Mouse (Mus musculus): Measurements from ENCODE around the gene Abcg5. TPM values are rescaled to one million over a fixed set of nuclear protein-coding genes. Genes with fewer than 3 reads are reported as not detected.
A peak's percentile ranks its signal among the peaks of the same experiment; 100 is the strongest.

Abcg5 gene
- total RNA-seq, 2 experiments from 2014 or later = not detected

GRCm38 (mm10) chr17:84646477-84646876, 36.3 kb downstream of the Abcg5 start:
- DNase-seq (ENCODE audit: low spot score in 2 of 2) = no peak

DNA sequence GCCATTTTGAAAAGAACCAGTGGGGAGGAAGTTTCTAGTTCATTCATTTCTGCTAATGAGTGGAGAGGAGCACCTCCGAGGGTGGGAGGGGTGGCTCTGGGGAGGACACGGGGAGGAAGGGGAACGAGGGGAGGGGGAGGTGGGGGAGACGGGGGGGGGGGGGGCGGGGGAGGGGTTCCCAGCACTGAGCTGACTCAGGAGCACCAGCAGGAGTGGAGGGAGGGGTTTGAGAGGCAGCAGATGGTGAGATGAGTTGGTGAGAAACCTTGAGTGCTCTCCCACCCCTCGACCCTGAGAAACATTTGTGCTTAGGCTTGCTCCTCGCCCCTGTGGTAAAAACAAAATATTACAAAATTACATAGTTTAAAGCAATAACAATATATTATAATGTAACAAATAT, 36.9 kb downstream of the Abcg5 start:
- DNase-seq (ENCODE audit: low spot score in 2 of 2) = no peak

- DNase-seq (ENCODE audit: low spot score in 2 of 2) = no peak
Measured at GRCm38 (mm10) chr17:84645119-84645518, 37.7 kb downstream of the Abcg5 start.

DNA sequence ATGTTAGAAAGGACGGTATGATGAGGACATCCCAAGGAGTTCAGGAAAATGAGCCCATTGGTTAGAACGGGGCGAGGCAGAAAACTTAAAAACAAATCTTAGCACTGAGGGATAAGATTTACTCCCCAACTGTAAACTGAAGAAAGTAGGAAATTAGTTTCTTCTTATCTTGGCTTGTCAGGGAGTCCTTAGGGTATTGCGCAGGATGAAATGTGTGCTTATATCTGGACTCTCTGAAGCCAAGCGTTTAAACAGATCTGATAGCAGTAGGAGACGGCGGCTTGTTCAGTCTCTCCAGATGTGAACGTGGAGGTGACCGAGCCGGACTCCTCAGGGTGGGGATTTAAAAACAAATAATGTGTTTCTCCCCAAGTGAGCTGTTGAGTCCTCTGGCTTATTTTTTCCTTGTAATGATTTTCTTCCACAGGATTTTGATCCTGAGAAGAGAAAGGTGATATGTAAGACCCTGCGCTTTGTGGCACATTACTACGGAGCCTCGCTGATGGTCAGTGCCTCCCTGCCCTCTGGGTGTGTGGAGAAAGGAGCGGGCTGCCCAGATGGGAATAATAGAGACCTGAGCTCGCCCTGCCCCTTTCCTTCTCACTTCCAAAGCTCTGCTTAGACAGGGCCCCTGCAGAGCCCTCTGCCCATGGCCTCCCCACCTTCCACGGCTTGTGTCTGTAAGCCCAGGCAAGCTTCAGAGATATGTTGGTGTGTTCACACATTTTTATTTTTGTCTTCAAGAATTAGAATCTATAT, 38.3 kb downstream of the Abcg5 start:
- no peak for DNase-seq (ENCODE audit: low spot score in 2 of 2)

DNA sequence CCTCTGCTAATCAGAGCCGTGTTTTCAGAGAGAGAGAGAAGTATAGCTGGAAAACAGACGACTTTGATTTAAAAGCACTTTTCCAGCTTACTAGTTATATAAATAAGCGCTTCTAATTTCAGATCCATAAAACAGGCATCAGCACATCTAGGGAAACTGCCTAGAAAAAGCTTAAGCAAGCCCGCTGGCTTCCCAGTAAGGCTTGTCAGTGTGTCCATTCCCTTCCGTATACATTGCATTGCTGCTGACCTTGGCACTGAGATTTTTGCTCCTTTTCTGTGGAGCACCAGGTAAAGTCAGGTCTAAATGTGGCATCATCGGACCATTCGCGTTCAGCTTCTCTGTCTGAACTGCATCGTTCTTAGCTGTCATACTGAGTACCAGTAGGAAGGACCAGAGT, 40.5 kb downstream of the Abcg5 start:
- DNase-seq (ENCODE audit: low spot score in 2 of 2) = no peak

GRCm38 (mm10) chr17:84641893-84642292, 40.9 kb downstream of the Abcg5 start:
- DNase-seq (ENCODE audit: low spot score in 2 of 2) = peak; percentile 27 to 58

DNA sequence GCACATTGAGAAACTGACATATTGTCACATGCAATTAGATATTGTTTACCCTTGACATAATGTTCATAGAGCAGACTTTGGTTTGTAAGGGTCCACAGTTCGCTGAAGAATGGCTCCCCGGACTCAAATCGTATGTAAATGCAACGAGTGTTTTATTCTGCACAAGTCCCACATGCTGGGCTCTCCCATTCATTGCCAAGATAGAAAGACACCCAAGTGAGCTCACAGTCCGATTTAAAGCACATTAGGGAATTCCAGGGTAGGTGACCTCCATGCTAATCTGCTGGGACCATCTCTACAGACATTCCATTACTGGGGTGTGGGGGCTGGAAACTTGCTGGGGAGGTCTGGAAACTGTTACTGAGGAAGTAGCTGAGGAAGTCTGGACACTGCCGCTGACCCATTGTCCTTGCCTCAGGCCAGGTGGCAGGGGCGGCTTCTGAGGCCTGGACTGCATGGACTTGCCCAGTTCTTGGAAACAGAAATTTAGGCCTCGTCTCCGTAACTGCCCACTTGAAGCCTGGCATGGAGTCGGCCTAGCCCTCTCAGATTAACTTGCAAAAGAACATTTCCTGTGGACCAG, 42.9 kb downstream of the Abcg5 start:
- no peak for DNase-seq (ENCODE audit: low spot score in 2 of 2)

DNA sequence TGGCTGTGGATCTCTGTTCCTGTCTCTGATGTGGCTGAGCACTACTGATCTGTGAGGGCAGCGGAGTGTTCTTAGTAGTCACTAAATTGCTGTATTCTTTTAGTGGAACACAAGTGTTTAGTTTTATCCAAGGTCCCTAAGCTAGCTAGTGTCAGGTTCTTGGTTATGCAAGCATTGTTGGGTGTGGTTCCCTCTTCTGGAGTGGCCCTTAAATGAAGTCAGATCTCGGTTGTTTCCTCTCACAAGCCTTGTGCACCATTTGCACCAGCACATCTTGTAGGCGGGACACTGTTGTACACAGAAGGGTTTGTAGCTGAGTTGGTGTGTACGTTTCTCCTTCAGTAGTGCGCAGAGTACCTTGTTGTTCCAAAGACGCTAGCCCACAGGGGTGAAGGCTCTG, 44.8 kb downstream of the Abcg5 start:
- no peak for DNase-seq (ENCODE audit: low spot score in 2 of 2)

DNA sequence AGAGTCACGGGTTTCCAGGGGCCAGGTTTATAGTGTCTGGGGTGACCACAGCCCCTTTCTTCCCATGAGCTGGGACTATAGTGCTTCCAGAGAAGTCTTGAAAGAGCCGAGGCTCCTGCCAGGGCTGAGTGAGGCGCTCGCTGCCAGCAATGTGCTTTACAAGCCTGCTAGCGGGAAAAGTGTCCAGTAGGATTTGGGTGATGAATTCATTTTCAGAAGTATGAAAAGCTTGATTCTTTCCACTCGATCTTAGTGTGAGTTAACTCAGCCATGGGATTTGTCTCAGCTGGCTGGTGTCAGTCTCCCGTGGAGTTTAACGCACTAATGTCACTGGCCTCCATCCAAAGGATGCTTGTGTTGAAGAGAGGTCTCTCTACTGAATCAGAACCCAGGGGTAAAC, 46.5 kb downstream of the Abcg5 start:
- DNase-seq (ENCODE audit: low spot score in 2 of 2) = no peak

GRCm38 (mm10) chr17:84633443-84633842, 49.4 kb downstream of the Abcg5 start:
- no peak for DNase-seq (ENCODE audit: low spot score in 2 of 2)

- DNase-seq (ENCODE audit: low spot score in 2 of 2) = no peak
Measured at GRCm38 (mm10) chr17:84631836-84632235, 51.0 kb downstream of the Abcg5 start.

DNA sequence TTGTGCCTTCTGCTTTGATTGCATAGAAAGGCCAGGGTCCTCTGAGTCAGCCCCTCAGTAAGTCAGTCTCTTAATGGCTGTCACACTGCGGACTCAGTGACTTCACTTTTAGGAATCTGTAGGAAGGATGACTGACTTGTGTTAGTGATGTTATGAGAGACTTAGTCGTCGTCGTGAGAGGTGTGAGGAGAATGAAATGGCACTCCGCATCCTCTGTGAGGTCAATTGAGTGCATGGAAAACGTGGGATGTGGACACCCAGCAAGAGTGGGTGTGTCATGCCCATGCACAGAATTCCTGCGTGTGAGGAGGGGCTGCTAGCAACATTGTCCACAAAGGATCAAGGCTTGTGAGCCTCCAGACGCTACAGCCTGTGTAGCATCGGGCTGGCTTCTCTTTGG, 54.2 kb downstream of the Abcg5 start:
- DNase-seq (ENCODE audit: low spot score in 2 of 2) = peak in 1 of 2 experiments; percentile 11

GRCm38 (mm10) chr17:84627721-84628120, 55.1 kb downstream of the Abcg5 start:
- DNase-seq (ENCODE audit: low spot score in 2 of 2) = peak; percentile 18 to 25

- DNase-seq (ENCODE audit: low spot score in 2 of 2) = peak in 1 of 2 experiments; percentile 18
Measured at GRCm38 (mm10) chr17:84626857-84627305, 55.9 kb downstream of the Abcg5 start.

- DNase-seq (ENCODE audit: low spot score in 2 of 2) = peak; percentile 78
Measured at GRCm38 (mm10) chr17:84626276-84626856, 56.4 kb downstream of the Abcg5 start, which contains the start of gene Dync2li1. Gene Dync2li1, plus strand, starts transcription at chr17:84626496.

DNA sequence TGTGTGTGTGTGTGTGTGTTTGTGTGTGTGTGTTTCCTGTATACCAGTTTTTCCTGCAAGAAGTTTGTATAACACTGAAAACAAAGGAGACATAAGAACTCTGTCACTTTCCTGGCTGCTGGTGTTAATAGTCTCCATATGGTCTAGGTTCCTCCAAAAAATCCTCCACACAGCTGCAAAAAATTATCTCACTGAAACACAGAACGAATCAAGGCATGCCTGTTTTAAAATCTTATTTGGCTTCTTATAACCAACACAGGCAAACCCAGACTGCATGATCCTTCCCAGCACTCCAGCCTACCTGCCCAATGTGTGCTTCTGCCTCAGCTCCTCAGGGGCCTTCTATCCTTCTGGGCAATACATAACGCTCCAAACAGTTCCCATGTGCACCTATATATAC, 59.9 kb downstream of the Abcg5 start:
- DNase-seq (ENCODE audit: low spot score in 2 of 2) = no peak

DNA sequence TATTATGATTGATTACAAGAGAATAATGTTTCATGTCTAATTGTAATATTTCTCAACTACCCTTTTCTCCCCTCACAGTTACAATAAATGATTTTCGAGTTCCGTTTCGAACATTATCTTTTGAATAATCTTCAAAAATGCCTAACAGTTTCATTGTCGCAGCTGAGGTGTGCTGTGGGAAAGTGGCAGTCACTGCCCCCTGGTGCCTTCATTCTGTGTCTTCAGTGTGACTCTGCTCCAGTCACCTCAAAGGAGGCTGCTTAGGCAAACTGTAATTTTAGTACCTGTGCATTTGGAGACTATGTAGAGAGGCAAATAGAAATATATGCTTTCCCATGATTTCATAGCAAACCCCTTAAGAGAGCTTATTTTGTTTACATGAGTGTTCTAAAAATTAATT, 60.8 kb downstream of the Abcg5 start:
- no peak for DNase-seq (ENCODE audit: low spot score in 2 of 2)

- DNase-seq (ENCODE audit: low spot score in 2 of 2) = no peak
Measured at GRCm38 (mm10) chr17:84621209-84621608, 61.6 kb downstream of the Abcg5 start.

DNA sequence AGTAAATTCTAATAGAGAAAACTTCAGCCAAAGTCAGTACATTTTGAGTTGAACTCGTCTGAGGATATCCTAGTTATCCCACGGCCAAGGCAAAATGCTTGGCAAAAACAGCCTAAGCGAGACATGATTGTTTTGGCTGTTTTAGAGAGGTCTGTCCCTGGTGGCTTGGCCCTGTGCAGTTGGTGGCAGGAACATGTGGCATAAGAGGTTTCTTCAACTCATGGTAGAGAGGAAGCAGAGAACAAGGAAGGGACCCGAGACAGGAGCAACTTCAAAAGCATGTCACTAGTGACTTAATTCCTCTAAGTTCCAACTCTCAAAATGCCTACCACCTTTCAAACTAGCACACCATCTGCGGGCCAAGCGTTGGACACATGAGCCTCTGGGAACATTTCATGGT, 62.2 kb downstream of the Abcg5 start:
- no peak for DNase-seq (ENCODE audit: low spot score in 2 of 2)

GRCm38 (mm10) chr17:84620076-84620475, 62.7 kb downstream of the Abcg5 start:
- DNase-seq (ENCODE audit: low spot score in 2 of 2) = no peak

DNA sequence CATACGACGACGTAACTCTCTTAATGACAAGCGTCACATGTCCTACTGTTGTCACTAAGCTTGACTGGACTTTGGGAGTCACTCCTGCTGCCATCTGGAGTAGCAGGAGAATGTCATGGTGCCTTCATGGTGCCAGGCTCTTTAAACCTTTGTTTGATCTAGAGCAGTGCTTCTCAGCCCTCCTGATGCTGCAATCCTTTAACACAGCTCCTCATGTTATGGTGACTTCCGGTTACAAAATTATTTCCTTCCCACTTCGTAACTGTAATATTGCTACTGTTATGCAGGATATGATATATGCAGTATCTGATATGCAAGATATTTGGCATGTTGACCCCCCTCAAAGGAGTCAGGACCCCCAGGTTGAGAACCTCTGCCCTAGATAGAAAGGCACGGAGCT, 63.7 kb downstream of the Abcg5 start:
- DNase-seq (ENCODE audit: low spot score in 2 of 2) = no peak

DNA sequence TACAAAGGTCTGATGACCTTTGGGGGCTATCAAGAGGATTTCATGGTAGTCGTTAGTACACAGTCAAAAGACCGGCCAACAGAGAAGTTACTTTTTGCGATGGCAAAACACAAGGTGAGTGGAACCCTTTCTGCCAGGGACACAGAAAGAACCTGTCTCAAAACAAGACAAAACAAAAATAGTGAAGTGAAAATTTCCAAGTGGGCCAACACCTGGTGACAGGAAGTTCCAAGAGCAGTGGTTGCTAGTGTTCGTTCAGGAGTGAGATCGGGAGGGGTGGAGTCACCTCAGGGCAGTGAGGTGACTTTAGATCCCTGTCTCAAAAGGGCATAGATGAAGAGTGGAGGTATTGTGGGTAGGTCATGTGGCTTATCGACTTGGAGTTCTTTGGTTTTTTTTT, 64.9 kb downstream of the Abcg5 start:
- DNase-seq (ENCODE audit: low spot score in 2 of 2) = no peak

Measured in adrenal gland, adult 18-20 months (tissue).